Mouse (Mus musculus) bone marrow macrophage, adult 2 months (primary cell): ENCODE data around the gene Abcc6. TPM values are rescaled to one million over a fixed set of nuclear protein-coding genes. Genes with fewer than 3 reads are reported as not detected.

Experiments
- H3K27ac ChIP-seq: 2 replicates; pipeline ENCODE4 v1.5.1; 2012; ENCODE audit warnings: low read depth, low read length; ENCODE audit not compliant: insufficient read depth
- H3K4me1 ChIP-seq: 2 replicates; pipeline ENCODE4 v1.6.1; 2012; ENCODE audit warnings: low read length; ENCODE audit not compliant: control insufficient read depth, insufficient read depth
- H3K4me3 ChIP-seq: 2 replicates; pipeline ENCODE4 v1.5.1; 2012; ENCODE audit warnings: mild to moderate bottlenecking, low read length, moderate library complexity; ENCODE audit not compliant: insufficient read depth
- CTCF ChIP-seq: IDR thresholded peaks from 2 replicates; pipeline ENCODE4 v1.5.1; 2012; ENCODE audit warnings: low read depth, mild to moderate bottlenecking, low read length, moderate library complexity
- POLR2A ChIP-seq: IDR thresholded peaks from 2 replicates; pipeline ENCODE4 v1.6.1; 2012; ENCODE audit warnings: mild to moderate bottlenecking, low read depth, low read length, borderline replicate concordance
- polyA plus RNA-seq: library from polyadenylated mRNA; stranded (reverse); fragments of >200 nt; gene quantifications from 2 replicates; pipeline ENCODE4 v1.2.4, GENCODE M21; 2012; ENCODE audit not compliant: missing spikeins, insufficient read depth, insufficient read length

The Abcc6 gene
- polyA plus RNA-seq, 1 experiment: not detected

DNA sequence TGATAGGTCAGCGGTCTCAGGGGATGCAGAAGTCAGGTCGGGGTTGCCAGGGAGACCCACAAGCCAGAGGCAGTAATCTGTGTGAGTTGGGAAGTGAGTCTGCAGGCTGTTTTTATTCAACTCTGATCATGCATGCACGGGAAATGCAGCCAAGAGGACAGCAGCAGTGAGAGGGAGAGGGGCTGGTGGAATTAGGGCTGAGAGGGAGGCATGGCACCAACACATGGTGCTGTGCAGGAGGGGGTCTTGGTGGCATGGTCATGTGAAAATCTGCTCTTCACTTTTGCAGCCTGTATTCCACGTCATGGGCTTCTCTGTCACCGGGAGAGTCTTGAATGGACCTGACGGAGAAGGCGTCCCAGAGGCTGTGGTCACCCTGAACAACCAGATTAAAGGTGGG lies 19.9 kb upstream of the Abcc6 start:
- H3K4me1 ChIP-seq: no peaks in the 10 kb centered on the region
- TF ChIP-seq CTCF (no peak), POLR2A (no peak)
- no peak overlapping the region for H3K27ac ChIP-seq
- H3K4me3 ChIP-seq: no peak overlapping the region

DNA sequence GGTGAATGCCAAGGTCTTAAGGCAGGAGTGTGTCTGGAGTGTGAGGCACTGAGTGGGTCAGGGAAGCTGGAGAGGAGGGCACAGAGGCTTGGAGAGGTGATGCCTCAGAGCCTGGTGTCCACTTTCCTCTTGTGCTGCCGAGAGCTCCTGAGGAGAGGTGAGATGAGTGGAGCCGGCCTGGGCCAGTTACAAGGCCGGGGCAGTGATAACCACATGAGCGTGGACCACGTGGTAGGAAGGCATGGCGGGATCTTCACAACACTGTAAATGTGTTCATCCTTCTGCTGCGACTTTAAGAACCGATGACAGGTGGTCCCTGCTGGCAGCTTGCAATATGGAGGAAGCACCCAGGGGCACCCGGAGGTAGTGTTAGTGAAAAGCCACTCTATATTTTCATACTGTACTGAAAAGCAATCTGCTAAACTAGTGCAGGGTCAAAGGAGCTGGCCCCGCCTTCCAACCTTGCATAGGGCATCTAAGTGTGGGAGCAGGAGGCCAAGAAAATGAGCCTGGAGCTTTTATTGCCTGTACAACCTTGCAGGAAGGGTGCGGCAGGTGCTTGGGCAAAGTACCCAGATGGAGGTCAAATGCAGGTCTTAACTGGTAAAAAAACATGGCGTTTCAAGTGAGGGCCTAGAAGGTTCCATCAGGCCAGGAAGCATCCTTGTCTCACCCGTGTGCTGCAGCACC lies 17.9 kb upstream of the Abcc6 start:
- H3K4me3 ChIP-seq: no peak overlapping the region
- no peak overlapping the region for H3K27ac ChIP-seq
- no peaks in the 10 kb centered on the region for H3K4me1 ChIP-seq
- no peak for TF ChIP-seq POLR2A
- TF ChIP-seq CTCF: no peak

DNA sequence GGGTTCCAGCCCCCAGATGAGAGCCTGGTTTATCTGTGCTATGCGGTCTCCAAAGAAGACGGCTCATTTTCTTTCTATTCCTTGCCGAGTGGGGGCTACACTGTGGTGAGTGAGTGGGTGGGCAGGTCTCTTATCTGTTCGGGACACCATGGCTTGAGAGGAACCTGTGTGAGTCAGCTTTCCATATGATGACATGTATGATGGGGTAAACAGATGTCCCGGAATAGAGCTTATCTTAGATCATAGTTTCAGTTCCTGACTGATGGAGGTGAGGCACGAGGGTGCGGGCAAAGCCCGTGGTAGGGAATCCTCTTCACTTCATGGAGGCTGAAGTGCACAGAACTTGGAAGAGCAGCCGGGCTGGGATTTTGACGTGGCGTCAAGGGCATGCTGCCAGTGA lies 15.8 kb upstream of the Abcc6 start:
- H3K27ac ChIP-seq: no peak overlapping the region
- H3K4me3 ChIP-seq: no peak overlapping the region
- TF ChIP-seq CTCF (no peak), POLR2A (no peak)
- no peaks in the 10 kb centered on the region for H3K4me1 ChIP-seq

DNA sequence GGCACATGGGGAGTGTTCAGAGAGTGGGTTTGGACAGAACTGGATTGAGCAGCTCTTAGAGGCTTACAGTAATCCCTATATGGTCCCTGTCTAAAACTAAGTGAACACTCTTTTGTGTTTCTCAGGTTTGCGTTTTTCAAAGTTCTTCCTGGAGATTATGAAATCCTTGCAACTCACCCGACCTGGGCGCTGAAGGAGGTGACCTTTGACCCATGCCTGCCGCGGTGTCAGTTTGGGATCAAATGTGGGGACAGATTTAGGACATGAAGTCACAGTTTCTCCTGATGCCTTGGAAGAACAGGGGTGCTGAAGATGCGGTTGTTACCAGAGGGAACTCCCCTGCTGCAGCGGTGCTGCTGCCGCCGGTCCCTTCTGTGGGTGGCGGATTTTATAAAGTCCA lies 14.0 kb upstream of the Abcc6 start:
- no peak overlapping the region for H3K4me3 ChIP-seq
- no peak for TF ChIP-seq POLR2A
- TF ChIP-seq CTCF: no peak
- H3K27ac ChIP-seq: no peak overlapping the region
- H3K4me1 ChIP-seq: no peaks in the 10 kb centered on the region

DNA sequence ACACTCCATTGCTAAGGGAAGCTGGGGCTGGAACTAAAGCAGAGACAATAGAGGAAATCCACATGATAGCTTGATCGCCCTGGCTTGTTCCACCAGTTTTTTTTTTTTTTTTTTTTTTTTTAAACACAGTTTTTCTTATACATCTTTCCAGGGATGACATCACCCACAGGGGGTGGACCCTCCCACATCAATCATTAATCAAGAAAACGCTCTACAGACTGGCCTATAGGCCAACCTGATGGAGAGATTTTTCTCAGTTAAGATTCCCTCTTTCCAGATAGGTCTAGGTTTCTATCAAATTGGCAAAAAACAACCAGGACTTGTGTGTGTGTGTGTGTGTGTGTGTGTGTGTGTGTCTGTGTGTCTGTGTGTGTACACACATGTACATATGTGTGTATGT lies 9.8 kb upstream of the Abcc6 start:
- no peak overlapping the region for H3K27ac ChIP-seq
- peaks cover 6% of the 10 kb centered on the region for H3K4me1 ChIP-seq
- no peak for TF ChIP-seq POLR2A
- TF ChIP-seq CTCF: no peak
- H3K4me3 ChIP-seq: no peak overlapping the region

DNA sequence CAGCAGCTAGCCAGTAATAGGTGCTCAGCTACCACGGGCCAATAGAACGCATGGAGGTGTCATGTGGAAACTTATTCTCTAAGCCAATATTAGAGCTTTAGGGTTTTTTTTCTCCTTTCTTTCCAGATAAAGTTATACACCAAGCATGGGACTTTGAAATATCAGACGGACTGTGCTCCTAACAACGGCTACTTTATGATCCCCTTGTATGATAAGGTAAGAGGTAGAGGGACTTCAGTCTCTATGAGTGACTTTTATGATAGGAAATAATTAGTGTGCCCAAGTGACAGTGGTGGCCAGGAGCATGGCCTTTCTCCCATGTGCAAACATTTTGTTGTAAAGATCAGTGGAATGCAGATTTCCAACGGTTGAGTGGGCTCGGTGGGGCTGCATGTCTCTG lies 7.3 kb upstream of the Abcc6 start:
- H3K4me3 ChIP-seq: no peak overlapping the region
- TF ChIP-seq POLR2A (no peak), CTCF (no peak)

DNA sequence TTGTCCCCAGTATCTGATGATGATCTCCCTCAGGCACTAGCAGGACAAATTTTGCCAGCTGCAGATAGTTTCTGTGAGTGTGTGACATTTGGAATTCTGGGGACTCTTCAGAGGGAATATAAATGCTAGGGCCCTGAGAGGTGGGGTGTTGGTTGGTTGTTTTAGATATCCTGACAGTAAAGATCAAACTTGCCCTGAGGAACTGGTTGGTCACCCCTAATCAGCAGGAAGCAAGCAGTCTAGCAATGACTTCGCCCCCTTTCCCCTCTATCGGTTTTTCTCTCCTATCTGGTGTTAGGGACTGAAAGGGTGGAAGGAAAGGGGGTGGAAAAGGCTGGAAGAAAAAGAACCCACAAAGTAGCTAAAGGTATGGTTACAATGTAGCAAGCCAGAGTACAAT lies 5.4 kb upstream of the Abcc6 start:
- Histone ChIP-seq H3K4me3 (no peak overlapping the region), H3K4me1 (peaks cover 11% of the 10 kb centered on the region), H3K27ac (no peak overlapping the region)
- no peak for TF ChIP-seq POLR2A
- no peak for TF ChIP-seq CTCF

More for the DNA sequence above, 7.3 kb upstream of the Abcc6 start:
- no peak overlapping the region for H3K27ac ChIP-seq
- peaks cover 11% of the 10 kb centered on the region for H3K4me1 ChIP-seq

DNA sequence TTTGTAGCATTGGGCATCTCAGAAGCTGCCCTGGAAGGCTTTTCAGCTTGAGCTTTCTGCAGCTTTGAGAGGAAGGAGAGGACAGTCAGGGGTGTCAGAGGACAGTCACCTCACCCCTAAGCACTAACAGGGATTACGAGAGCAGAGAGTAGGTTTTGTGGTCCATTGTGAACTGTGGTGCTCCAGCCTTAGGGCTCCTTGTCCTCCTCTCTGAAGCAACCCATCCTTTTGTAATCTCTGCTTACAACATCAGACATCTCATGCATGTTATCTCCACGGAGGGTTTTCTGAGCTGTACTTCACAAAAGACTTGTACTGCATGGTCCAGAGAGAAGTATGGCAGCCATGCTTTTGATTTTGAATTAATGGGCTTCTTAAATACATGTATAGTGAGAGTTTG lies 4.9 kb upstream of the Abcc6 start:
- H3K4me1 ChIP-seq: peaks cover 11% of the 10 kb centered on the region
- TF ChIP-seq POLR2A (no peak), CTCF (no peak)
- no peak overlapping the region for H3K27ac ChIP-seq
- H3K4me3 ChIP-seq: peak overlapping the region; percentile 90

DNA sequence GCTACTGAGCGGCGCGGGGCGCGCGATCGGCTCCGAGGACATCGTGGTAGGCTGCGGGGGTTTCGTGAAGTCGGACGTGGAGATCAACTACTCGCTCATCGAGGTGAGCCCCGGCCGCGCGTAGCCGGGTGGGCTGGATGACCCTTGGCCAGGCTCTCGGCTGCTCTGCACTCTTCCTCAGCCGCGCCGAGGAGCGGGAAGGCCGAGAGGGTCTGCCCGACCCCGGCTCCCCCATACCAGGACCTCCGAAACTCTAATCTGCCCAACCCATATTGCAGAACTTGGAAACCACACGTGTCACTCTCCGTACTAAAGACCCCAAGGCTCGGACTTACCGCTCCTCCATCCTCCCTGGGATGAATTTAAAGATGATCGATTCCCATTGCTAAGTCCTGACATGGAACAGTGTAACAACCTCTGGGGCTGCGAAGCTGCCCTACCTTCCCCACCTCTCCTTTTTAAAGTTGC lies 3.8 kb upstream of the Abcc6 start:
- no peak for TF ChIP-seq POLR2A
- TF ChIP-seq CTCF: no peak
- Histone ChIP-seq H3K4me3 (peak overlapping the region; percentile 90), H3K27ac (no peak overlapping the region), H3K4me1 (peaks cover 11% of the 10 kb centered on the region)

DNA sequence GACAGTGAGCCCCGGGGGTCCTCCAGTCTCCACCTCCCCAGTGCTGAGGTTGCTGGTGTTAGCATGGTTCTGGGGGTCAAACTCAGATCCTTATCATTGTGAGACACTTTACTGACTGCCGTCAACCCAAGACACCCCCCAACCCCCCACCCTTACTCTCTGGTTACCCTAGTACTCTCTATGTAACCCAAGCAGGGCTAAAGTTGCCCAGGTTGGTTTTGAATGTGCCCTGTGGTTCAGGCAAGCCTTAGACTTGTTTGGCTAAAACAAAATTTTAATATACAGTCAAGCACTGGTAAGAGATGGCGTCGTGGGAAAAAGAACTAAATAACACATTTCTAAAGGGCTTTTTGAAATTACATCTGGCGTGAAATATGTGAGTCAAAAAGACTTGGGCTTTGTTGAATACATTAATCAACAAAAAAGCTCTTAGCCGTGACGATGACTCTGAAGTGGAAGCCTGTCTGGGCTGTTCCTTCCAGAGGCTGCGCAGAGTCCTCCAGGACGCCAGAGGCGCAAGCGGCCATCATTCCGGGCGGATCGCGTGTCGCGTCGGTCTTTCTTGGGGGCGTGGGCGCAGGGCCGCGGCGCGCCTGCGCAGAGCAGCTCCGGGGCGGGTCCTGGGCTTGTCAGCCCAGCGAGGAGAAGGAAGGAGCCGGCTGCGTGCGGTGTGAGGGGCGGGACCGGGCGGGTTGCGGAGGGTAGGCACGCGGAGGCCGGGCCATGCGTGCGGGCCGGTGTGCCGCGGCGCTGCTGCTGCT lies 3.2 kb upstream of the Abcc6 start, which contains the start of gene Nomo1:
Gene Nomo1, plus strand, starts transcription at position 590 of the 761 bp plus-strand sequence.
- H3K4me3 ChIP-seq: peak within 1 kb of the TSS; percentile 90
- H3K27ac ChIP-seq: no peak within 1 kb of the TSS
- peaks cover 11% of the 10 kb centered on the region for H3K4me1 ChIP-seq
- TF ChIP-seq CTCF (peak; percentile 28; the same call in 1 of the 2 replicates), POLR2A (no peak)
